Mouse (Mus musculus): ENCODE measurements around the gene Grid2.

- no peak for TF ChIP-seq CTCF (IDR thresholded peaks at IDR 0.05; ENCODE audit: control insufficient read depth, insufficient read depth, low read length)
- TF ChIP-seq POLR2A (IDR thresholded peaks at IDR 0.05; ENCODE audit: borderline replicate concordance, control insufficient read depth, low read depth, low read length): no peak
These were observed 642.5 kb downstream of the Grid2 start for GRCm38 (mm10) chr6:63898171-63898570.

Data from bone marrow, adult 2 months (tissue).